Mouse (Mus musculus) brain, embryonic 14.5 days (tissue): ENCODE measurements around the gene Yipf2. TPM values are rescaled to one million over a fixed set of nuclear protein-coding genes. Genes with fewer than 3 reads are reported as not detected.

Source experiments
- DNase-seq: peaks from one replicate; pipeline ENCODE4 v3.0.0-alpha.2; 2011; ENCODE audit warnings: low read depth
- CTCF ChIP-seq: fragments of 200-500 bp; IDR thresholded peaks from 2 replicates; pipeline ENCODE4 v1.5.1; 2012; ENCODE audit warnings: inconsistent platforms, mild to moderate bottlenecking, moderate library complexity, borderline replicate concordance; ENCODE audit not compliant: insufficient read depth, insufficient read length; ENCODE audit errors: extremely low read depth
- POLR2A ChIP-seq: fragments of 200-500 bp; IDR thresholded peaks from 2 replicates; pipeline ENCODE4 v1.6.1; 2012; ENCODE audit warnings: mild to moderate bottlenecking, inconsistent platforms, borderline replicate concordance; ENCODE audit not compliant: poor library complexity, insufficient read depth, insufficient read length, severe bottlenecking; ENCODE audit errors: extremely low read depth
- polyA plus RNA-seq: library from polyadenylated mRNA; depleted of rRNA; stranded (reverse); fragments of >200 nt; gene quantifications from 2 replicates; pipeline ENCODE4 v1.2.3, GENCODE M21; 2012

Yipf2 gene
- polyA plus RNA-seq, 1 experiment: 17.5 TPM

GRCm38 (mm10) chr9:21566538-21566937 is 26.1 kb downstream of the Yipf2 start:
- TF ChIP-seq POLR2A: no peak
- no peak for TF ChIP-seq CTCF
- no peak for DNase-seq

GRCm38 (mm10) chr9:21565004-21565586 is 27.5 kb downstream of the Yipf2 start:
- TF ChIP-seq POLR2A: no peak
- TF ChIP-seq CTCF: no peak
- DNase-seq: no peak

DNA sequence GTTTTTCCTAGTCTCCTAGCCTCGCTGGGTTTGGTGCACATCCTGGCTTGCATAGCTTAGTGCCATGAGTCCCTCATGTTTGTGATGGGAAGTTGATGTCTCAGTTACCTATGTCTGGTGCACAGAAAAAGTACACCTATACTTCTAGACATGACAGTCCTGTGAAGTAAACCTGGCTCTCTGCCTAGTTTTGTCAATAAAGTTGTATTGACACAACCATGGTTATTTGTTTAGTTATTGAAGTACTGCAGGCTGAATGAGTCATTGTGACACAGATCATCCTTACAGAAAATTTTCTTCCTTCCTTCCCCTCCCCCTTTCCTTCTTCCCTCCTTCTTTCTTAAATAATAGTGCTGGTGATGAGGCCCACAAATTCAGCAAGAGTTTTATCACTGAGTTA is 28.2 kb downstream of the Yipf2 start:
- TF ChIP-seq CTCF (no peak), POLR2A (no peak)
- no peak for DNase-seq

GRCm38 (mm10) chr9:21559151-21559550 is 33.5 kb downstream of the Yipf2 start:
- no peak for DNase-seq
- no peak for TF ChIP-seq POLR2A
- TF ChIP-seq CTCF: no peak

GRCm38 (mm10) chr9:21558366-21558765 is 34.3 kb downstream of the Yipf2 start:
- DNase-seq: no peak
- TF ChIP-seq POLR2A (no peak), CTCF (no peak)

GRCm38 (mm10) chr9:21557556-21557955 is 35.1 kb downstream of the Yipf2 start:
- DNase-seq: no peak
- TF ChIP-seq POLR2A (no peak), CTCF (no peak)

- TF ChIP-seq POLR2A (no peak), CTCF (no peak)
- DNase-seq: no peak
These were observed 35.6 kb downstream of the Yipf2 start for GRCm38 (mm10) chr9:21556996-21557395.

- DNase-seq: no peak
- peak; percentile 5; the same call in 1 of the 2 replicates for TF ChIP-seq CTCF
- no peak for TF ChIP-seq POLR2A
These were observed 37.4 kb downstream of the Yipf2 start for GRCm38 (mm10) chr9:21555198-21555742.

DNA sequence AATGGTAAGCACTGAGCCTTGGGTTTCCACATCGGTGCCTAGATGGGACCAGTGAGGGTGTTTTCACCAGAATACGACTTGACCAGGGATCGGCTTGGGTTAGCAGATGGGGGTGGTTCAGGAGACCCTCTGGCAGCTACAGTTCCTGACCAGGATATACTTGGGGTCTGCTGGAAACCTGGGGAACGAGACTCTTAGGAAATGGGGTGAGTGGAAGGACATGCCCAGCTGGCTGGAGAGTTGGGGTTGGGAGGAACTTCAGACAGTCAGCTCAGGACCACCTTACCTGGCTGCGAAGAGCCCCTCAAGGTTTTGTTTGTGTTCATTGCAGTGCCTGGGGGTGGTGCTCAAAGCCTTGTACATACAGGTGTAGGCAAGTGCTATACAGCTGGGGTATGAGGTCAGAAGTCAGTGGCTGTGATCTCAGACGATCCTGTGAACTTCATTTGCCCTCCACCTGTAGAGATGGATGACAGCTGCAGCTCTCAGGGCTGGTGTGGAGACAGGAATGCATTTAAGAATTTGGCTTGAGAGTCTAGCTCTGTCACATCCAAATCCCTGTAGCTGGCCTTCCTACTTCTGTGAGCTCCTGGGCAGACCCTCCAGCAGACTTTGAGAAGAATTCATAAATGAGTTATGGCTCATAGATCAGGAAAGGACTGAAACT is 38.9 kb downstream of the Yipf2 start:
- DNase-seq: no peak
- TF ChIP-seq POLR2A (no peak), CTCF (no peak)

GRCm38 (mm10) chr9:21551049-21551448 is 41.6 kb downstream of the Yipf2 start:
- no peak for DNase-seq
- TF ChIP-seq CTCF (no peak), POLR2A (no peak)

GRCm38 (mm10) chr9:21547075-21547941 is 45.3 kb downstream of the Yipf2 start:
- DNase-seq: peak; percentile 72
- TF ChIP-seq CTCF: no peak
- no peak for TF ChIP-seq POLR2A
